Mouse (Mus musculus) 416B (cell line): ENCODE measurements around the gene Rtkn2.
A peak's percentile ranks its signal among the peaks of the same experiment; 100 is the strongest.

Experiments
- DNase-seq: peaks from one replicate; pipeline ENCODE4 v3.0.0; 2011; ENCODE audit warnings: low read depth

The Rtkn2 gene

DNA sequence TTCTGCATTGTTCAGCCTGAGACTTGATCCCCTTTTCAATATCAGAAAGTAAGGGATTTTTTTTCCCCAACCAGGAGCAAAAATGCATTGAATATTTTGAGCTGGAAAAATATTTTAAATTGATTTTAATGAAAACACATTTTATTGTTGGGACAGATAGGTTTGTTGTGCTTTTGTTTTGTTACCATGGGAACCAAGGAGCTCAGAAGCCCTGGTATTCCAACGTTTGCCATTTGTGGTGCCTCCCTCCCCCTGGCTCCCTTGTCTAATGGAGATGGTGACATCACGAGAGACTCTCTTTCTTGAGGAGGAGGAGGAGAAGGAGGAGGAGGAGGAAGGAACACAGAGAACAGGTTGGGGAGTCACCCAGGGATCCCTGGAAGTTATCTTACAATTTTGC is 125.1 kb downstream of the Rtkn2 start:
- DNase-seq: no peak

DNA sequence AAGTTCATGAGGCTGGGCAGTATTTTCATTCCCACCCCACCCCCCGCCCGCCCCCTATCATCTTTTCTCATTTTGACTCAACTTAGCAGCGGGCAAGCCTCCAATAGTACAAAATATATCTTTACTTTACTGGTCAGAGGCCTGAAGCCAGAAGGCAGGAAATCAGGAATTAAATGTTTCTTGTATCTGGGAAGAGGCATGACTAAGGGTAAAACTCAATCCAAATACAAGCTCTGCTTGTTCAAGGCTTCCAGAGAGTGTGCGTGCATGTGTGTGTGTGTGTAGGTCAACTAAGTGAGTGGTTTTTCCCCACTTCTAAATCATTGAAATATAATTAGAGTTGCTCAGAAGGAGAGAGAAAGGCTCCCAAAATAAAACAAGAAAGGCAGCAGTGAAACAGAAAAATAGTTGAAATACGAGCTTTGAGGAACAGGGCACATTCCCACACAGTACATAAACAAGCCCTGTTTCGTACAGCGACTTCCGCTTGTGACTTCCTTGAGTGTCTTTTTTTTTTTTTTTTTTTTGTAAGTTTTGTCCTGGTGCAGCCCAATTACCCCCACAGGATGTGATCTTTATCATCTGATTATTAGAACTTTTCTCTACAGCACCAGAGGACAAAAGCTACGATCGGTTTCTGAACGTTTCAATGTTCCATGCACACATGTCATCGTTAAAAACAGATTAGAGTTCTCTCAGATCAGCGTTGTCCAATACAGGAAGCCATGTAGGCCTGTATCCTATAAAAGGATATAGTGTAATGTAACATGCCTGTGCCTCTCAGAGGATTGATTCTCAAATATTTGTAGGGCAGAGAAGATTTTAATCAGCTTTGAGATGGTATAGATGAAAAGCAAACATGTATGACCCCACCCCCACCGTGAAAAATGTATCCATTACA is 125.8 kb downstream of the Rtkn2 start:
- DNase-seq: peak; percentile 78

DNA sequence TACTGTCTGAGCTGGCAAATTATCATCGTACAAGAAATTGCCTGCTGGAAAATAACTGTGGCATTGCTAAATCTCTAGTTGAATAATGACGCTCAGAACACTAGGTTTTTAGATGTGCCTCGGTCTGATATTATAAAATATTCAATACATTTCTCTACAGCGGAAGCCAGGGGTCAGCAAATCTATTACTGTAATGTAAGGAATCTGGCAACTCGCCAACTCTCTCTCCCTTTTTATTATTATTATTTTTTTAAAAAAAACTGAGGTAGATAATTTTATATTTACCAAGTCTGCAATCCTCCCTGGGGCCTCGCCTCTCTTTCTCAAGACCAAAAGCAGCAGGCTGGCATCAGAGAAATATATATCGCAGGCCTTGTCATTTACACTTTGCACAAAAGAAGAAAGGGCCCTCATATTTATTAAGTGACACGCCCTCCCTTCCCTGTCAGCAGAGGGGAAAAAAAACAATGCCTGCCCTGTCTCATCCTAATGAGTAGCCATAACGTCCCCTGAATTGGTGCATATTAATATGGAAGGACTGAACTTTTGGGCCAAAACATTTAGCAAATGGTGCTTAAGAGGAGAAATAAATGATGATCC is 127.1 kb downstream of the Rtkn2 start:
- no peak for DNase-seq

DNA sequence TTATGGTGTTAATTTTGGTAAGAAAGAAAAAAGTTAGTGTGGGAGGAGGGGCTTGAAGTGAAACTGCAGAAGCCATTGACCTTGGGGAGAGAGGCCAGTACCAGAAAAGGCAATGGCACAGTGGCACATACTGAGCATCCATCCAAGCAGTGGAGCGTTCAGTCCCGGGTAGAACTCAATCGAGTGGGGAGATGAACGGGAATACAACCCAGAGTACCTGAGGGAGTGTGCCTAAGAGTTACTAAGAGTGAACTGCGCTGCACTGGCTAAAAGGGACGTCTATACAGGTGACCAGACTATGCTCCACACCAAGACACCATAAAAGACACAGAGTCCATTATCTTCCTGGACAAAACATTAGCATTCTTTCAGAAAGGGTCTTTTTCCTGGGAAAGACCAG is 128.3 kb downstream of the Rtkn2 start:
- DNase-seq: no peak
